10 mouse cellular contexts compared by ENCODE assay signal in genomic region chr11:102221954-102222351, GRCm38 (mm10). TPM values are rescaled to one million over a fixed set of nuclear protein-coding genes. Genes with fewer than 3 reads are reported as not detected.
DNase-seq lines count a peak whose midpoint lies in the region; ATAC-seq lines count a peak whose summit lies in the region.
"Had no signal": no experiment of that assay in that cellular context is flagged by ENCODE, and none has a peak within 500 bp of the region (broad histone marks: within the 10 kb centered on the region; RNA-seq: fewer than 3 reads in every experiment).

No protein-coding gene starts in this region.

- H3K27me3 ChIP-seq in megakaryocyte, embryonic 14.5 days (replicated peaks), result no peaks in the 10 kb centered on the region
- H3K27me3 ChIP-seq in hindbrain, embryonic 12.5 days, result no peaks in the 10 kb centered on the region

- peaks cover 97% of the 10 kb centered on the region for H3K36me3 ChIP-seq in megakaryocyte, embryonic 14.5 days (replicated peaks; ENCODE audit: low read length)
- H3K36me3 ChIP-seq in hindbrain, embryonic 12.5 days, result peaks cover 36% of the 10 kb centered on the region

- WGBS in hindbrain, embryonic 12.5 days, result 81% methylated on average over 8 of the region's 8 CpGs

- H3K9me3 ChIP-seq in megakaryocyte, embryonic 14.5 days, result no peaks in the 10 kb centered on the region
- H3K9me3 ChIP-seq in hindbrain, embryonic 12.5 days (replicated peaks), result no peaks in the 10 kb centered on the region

- peaks cover 100% of the 10 kb centered on the region for H3K4me1 ChIP-seq in megakaryocyte, embryonic 14.5 days
- H3K4me1 ChIP-seq in hindbrain, embryonic 12.5 days, result peaks cover 72% of the 10 kb centered on the region

- H3K4me3 ChIP-seq in megakaryocyte, embryonic 14.5 days (replicated peaks), result peak overlapping the region; percentile 83
- H3K4me3 ChIP-seq in hindbrain, embryonic 12.5 days, result no peak overlapping the region

- DNase-seq in heart, adult 11 months, result peak; percentile 93
- DNase-seq in heart, adult 8-10 months (ENCODE audit: low spot score), result no peak
- peak; percentile 57 for DNase-seq in cerebellum, adult 8-10 months
- DNase-seq in kidney, postnatal 14 days, result peak; percentile 54
- DNase-seq in embryo, embryonic 10 days (ENCODE audit: low spot score), result no peak
- DNase-seq: lung, adult 2 months; thymus, postnatal 36 days had no signal

- no peak for ATAC-seq in megakaryocyte, adult 5-6 weeks (ENCODE audit: poor library complexity, severe bottlenecking)
- ATAC-seq in hindbrain, embryonic 12.5 days (ENCODE audit: low FRiP score), result no peak

- no peak overlapping the region for H3K27ac ChIP-seq in hindbrain, embryonic 12.5 days

- no peak overlapping the region for H3K4me2 ChIP-seq in hindbrain, embryonic 12.5 days (replicated peaks)

- no peak overlapping the region for H3K9ac ChIP-seq in hindbrain, embryonic 12.5 days

RNA-seq across cellular contexts. Expression of gene Hdac5, which starts 8.0 kb away (rescaled TPM):
- total RNA-seq in heart, adult 8-10 months (2022), result 100 to 1,000 TPM; 114 to 136 (median 121) TPM
- polyA plus RNA-seq in megakaryocyte, embryonic 14.5 days (2012; ENCODE audit: insufficient read depth, low replicate concordance), result 384 and 644 TPM in 2 replicates
- total RNA-seq in megakaryocyte, adult 5-6 weeks (2015), result 35.0 and 47.6 TPM in 2 replicates
- 36.2 and 36.5 TPM in 2 replicates for total RNA-seq in megakaryocyte, adult 5-6 weeks (2017)
- polyA plus RNA-seq in hindbrain, embryonic 12.5 days (2016; fragmentation: Nextera tagmentation; extraction: Ambion mirVana), result 97.2 and 103 TPM in 2 replicates

RNA-seq across cellular contexts. Expression of gene BC030867, which starts 26.7 kb away (rescaled TPM):
- under 1 TPM; 0.12 to 0.23 (median 0.18) TPM for total RNA-seq in heart, adult 8-10 months (2022)
- polyA plus RNA-seq in megakaryocyte, embryonic 14.5 days (2012; ENCODE audit: insufficient read depth, low replicate concordance), result 2.6 and 4.2 TPM in 2 replicates
- total RNA-seq in megakaryocyte, adult 5-6 weeks (2015), result 8.7 and 12.8 TPM in 2 replicates
- total RNA-seq in megakaryocyte, adult 5-6 weeks (2017), result 4.6 and 5.0 TPM in 2 replicates
- 9.4 and 12.5 TPM in 2 replicates for polyA plus RNA-seq in hindbrain, embryonic 12.5 days (2016; fragmentation: Nextera tagmentation; extraction: Ambion mirVana)

RNA-seq across cellular contexts. Expression of gene G6pc3, which starts 32.5 kb away (rescaled TPM):
- total RNA-seq in heart, adult 8-10 months (2022), result 10 to 100 TPM; 52.2 to 60.3 (median 58.6) TPM
- polyA plus RNA-seq in megakaryocyte, embryonic 14.5 days (2012; ENCODE audit: insufficient read depth, low replicate concordance), result 32.9 and 73.3 TPM in 2 replicates
- total RNA-seq in megakaryocyte, adult 5-6 weeks (2015), result 23.4 and 23.8 TPM in 2 replicates
- total RNA-seq in megakaryocyte, adult 5-6 weeks (2017), result 14.7 and 19.1 TPM in 2 replicates
- 26.8 and 27.0 TPM in 2 replicates for polyA plus RNA-seq in hindbrain, embryonic 12.5 days (2016; fragmentation: Nextera tagmentation; extraction: Ambion mirVana)

RNA-seq across cellular contexts. Expression of gene Lsm12, which starts 36.9 kb away (rescaled TPM):
- 10 to 100 TPM; 45.4 to 51.9 (median 48.8) TPM for total RNA-seq in heart, adult 8-10 months (2022)
- polyA plus RNA-seq in megakaryocyte, embryonic 14.5 days (2012; ENCODE audit: insufficient read depth, low replicate concordance), result 36.7 and 120 TPM in 2 replicates
- total RNA-seq in megakaryocyte, adult 5-6 weeks (2015), result 81.3 and 83.9 TPM in 2 replicates
- total RNA-seq in megakaryocyte, adult 5-6 weeks (2017), result 43.0 and 46.5 TPM in 2 replicates
- 114 TPM in 2 replicates for polyA plus RNA-seq in hindbrain, embryonic 12.5 days (2016; fragmentation: Nextera tagmentation; extraction: Ambion mirVana)

RNA-seq across cellular contexts. Expression of gene Asb16, which starts 46.6 kb away (rescaled TPM):
- total RNA-seq in heart, adult 8-10 months (2022), result 1 to 10 TPM; 1.3 to 1.6 (median 1.5) TPM
- not detected in 2 replicates for polyA plus RNA-seq in megakaryocyte, embryonic 14.5 days (2012; ENCODE audit: insufficient read depth, low replicate concordance)
- total RNA-seq in megakaryocyte, adult 5-6 weeks (2015), result 0.04 TPM in 1 of 2 replicates, not detected in the other
- total RNA-seq in megakaryocyte, adult 5-6 weeks (2017), result not detected in 2 replicates
- not detected in 2 replicates for polyA plus RNA-seq in hindbrain, embryonic 12.5 days (2016; fragmentation: Nextera tagmentation; extraction: Ambion mirVana)

Comparison
In these comparisons a context has a peak if more than half of its experiments do, and no peak if none do; other contexts are left out.
1. DNase-seq: peak in heart, adult 11 months (single experiment), cerebellum, adult 8-10 months (single experiment) and kidney, postnatal 14 days (single experiment); none in heart, adult 8-10 months (single experiment) and embryo, embryonic 10 days (single experiment).
2. RNA of gene BC030867, which starts 26.7 kb away (total RNA-seq): 4.6 to 12.8 TPM in megakaryocyte, adult 5-6 weeks; 0.12 to 0.23 TPM in heart, adult 8-10 months; every median in the first group is over 4 times any median in the second.